Mouse (Mus musculus): ENCODE results near the gene Hephl1.

- TF ChIP-seq CTCF (IDR thresholded peaks at IDR 0.05) (no peak), EP300 (IDR thresholded peaks at IDR 0.05) (no peak)
Observed at GRCm38 (mm10) chr9:15003676-15004297, 108.1 kb downstream of the Hephl1 start.

Measured in lung, postnatal 0 days (tissue).